Mouse (Mus musculus): ENCODE data around the gene Ep400.

Ep400 gene

DNA sequence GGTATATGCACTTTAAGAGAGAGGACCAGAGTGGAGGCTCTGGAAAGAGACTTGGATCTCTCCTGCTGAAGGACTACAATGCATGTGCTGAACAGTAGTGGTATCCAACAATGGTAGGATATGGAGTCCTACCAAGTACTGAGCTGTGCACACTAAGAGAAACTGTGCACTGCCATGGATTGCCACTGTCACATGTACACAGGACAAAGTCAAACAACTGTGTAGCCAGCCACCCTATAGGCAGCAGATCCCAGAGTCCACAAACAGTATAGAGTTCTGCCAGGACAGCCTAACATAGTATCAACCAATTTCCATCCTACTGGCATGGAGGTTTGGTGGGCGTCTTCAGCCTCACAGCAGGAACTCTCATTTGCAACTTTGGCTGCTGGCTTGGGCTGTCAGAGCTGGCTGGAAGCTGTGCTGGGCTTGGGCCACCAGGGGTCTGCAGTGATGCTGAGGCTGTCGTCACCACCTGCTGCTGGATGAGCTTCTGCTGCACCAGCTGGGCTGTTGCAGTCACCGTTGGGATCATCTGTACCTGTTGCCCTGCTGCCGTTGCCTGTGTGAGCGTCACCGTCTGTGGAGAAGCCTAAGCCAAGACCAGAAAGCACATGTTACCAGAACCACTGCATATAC is 104.9 kb downstream of the Ep400 start:
- DNase-seq (ENCODE audit: low spot score in 2 of 2), result no peak

DNA sequence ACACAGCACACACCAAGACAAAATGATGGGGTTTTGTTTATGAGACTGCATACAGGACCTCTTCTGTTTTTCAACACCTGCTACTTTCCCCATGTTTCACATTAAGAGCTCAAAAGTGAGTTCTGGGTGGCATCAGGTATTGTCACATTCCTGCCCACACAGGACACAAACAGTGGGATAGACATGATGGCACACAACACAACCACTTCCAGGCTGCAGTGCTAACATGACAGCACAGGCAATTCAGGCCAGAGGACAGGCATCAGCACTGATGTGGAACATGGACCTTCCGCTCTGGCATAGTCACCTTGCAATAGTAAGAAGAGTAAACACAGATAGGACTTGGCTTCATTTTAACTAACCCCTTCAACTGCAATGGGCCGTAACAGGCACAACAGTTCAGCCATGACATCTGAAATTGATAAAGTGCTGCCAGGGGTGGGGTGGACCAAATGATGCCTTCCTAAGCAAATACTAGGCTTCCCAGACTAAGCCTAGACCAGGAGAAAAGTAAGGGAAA is 105.7 kb downstream of the Ep400 start:
- no peak for DNase-seq (ENCODE audit: low spot score in 2 of 2)

DNA sequence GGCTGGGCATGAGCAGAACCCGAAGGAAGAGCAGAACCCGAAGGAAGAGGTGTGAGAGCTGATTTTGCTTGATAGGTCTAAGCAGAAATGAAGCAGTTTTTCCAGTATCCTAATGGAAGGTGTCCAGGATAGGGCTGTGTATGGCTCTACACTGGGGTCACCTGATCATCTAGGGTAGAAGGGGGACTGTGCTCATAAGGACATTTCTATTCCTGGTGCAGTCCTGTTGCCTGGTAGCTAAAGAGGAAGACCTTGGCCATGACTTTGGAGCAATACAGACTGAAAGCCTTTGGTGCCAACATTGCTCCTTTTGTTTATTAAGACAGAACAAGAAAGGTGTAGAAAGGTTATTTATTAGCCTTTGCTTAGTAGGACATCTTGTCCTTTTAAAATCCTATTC is 106.5 kb downstream of the Ep400 start:
- DNase-seq (ENCODE audit: low spot score in 2 of 2), result no peak

DNA sequence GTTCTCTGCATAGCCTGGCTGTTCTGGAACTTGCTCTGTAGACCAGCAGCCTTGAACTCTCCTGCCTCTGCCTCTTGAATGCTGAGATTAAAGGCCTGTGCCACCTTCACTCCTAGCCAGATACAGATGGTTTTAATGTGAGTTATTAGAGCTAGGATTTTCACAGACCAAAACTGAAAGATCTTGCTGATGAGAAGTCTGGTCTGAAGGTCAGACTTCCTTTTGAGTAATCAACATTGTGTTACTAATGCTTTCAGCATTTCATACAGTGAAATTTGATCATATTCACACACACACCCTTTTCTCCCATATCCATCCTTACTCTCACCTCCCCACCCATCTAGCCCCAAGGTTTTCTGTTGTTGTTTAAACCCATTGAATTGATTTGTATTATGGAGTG is 110.8 kb downstream of the Ep400 start:
- no peak for DNase-seq (ENCODE audit: low spot score in 2 of 2)

DNA sequence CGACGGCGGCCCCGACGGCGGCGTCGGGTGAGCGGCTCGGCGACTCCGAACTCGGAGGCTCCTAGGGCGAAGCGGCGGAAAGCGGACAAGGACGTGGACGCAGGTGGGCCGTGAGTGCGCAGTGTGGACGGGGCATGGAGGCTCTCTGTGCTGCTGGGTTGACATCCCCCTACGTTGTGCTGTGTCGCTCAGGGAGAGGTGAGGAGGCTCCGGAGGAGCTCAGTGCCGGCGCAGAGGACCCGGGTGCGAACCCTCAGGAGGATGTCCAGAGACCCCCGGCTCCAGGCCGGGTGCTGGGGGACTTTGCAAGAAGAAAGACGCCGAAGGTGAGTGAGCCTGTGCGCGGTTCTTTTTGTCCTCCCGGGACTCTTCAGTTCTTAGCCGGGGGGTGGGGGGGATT is 116.8 kb downstream of the Ep400 start:
- peak in 1 of 2 experiments; percentile 8 for DNase-seq (ENCODE audit: low spot score in 2 of 2)

DNA sequence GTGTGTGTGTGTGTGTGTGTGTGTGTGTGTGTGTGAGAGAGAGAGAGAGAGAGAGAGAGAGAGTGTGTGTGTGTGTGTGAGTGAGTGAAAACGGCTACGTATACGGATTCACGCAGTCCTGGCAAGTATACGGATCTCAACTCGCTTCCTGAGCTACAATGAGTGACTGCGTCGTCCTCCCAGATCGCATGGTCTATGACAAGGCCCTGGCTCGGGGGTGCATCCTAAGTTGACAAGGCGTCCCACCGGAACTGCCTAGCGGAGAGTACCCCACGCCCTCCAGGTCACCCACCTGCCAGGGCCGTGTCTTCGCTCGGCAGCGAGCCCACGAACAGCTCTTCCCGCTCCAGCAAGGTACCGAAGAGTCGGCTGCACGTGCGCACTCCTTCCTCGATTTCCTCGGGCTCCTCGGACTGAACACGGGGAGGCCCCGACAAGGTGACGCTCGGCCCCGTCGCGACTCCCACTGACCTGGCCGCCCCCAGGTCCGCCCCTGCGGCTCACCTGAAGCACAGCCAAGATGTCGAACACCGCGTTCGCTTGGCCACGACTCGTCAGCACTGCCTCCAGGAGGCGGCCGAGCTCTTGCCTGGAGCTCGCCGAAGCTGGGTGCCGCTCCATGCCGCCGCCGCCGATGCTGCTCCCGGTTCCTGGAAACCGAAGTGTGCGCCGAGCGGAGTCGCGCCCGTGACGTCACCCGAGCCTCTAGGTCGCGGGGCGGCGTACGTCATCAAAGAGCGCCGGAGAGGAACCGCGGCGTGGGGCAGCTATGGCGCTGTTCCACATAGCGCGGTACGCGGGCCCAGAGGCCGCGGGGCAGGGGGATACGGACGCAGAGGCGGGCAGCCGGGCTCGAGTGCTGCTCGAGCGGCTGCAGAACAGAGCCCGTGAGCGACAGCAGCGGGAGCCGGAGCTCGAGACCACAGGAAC is 117.5 kb downstream of the Ep400 start, which contains the start of the genes Noc4l and Ddx51:
TSS of gene Noc4l (minus strand) at position 699 of the 930 bp plus-strand sequence.
TSS of gene Ddx51 (plus strand) at position 733 of the 930 bp plus-strand sequence.
- DNase-seq (ENCODE audit: low spot score in 2 of 2), result peak; percentile 90 to 93

DNA sequence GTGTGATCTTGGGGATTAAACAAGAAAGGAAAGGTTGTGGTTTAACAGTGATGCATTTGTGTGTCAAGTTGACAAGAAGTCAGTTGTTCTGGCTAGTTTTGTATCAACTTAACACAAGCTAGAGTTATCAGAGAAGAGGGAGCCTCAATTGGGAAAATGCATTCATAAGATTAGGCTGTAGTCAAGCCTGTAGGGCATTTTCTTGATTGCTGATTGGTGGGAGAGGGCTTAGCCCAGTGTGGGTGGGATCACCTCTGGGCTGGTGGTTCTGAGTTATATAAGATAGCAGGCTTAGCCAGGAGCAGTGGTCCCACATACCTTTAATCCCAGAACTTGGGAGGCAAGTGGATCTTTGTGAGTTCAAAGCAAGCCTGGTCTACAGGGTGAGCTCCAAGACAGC is 124.1 kb downstream of the Ep400 start:
- DNase-seq (ENCODE audit: low spot score in 2 of 2), result no peak

DNA sequence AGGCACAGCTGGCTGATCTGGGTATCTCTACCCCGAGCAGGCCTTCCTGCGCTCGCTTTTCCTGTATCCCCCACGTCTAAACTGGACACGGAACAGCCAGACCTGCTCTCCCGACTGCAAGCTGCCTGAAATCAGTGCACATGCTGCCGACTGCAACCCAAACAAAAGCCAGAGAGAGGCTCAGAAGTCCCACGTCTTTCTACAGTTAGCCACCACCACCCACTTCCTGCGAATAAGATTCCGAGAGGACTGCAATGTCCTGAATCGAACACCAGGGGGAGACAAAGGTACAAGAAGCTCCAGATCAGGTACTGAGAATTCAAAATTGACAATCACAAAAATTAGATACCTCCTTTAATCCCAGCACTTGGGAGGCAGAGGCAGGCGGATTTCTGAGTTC is 131.1 kb downstream of the Ep400 start:
- peak; percentile 45 to 63 for DNase-seq (ENCODE audit: low spot score in 2 of 2)

DNA sequence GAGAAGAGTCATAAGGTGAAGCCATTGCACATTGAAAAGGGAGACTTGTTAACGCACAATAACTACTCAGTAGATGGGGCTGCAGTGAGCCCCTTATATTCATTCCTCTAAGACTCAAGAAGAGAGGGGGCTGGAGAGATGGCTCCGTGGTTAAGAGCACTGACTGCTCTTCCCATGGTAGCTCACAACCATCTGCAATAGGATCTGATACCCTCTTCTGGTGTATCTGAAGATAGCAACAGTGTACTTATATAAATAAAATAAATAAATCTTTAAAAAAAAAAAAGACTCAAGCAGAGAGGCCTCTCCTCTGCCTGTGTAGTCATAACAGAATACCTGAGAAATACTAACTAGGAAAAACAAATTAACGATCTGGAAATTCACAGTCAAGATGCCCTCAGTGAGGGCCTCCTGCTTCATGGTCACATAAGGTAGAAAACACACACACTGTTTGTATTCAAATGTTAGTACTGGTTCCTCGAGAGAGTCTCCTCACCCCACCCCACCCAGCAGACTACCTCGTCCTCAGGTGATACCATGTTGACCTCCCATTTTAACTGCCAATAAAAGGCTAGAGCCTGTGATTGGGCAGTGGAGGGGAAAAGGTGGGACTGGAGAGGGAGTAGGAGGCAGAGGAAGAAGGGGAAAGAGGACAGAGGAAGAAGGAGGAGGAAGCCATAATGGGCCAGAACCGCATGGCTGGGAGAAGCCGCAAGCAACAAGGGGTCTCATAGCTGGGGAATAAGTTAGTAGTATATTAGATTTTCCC is 132.0 kb downstream of the Ep400 start:
- DNase-seq (ENCODE audit: low spot score in 2 of 2), result no peak

DNA sequence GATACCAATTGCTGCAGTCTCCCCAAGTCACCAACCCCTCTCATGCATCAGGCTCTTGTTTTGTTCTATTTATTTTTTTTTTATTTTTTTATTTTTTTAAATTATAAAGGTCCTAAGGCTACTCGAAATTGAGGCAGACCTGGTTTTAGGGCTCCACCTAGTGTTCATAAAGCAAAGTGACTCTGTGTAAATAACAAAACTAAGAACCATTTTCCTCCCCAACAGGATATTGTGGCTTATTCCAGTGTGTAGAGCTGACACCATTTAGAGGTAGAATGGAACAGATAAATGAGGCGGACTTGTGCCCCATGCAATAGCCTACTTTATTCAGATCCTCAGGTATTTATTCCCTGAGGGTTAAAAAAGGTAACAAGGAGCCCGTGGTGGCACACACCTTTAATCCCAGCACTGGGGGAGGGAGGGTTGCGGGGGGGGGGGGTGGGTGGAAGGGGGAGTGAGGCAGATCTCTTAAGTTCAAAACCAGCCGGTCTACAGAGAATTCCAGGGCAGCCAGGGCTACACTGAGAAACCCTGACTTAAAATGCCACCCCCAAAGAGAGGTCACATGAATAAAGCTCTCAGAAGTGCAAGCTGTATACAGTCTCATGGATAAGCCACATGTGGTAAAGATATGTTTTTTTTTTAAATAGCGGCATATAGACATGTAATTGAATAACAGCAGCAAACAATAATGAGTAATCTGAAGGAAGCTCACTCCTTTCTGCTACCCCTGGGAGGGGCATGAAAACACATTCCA is 134.4 kb downstream of the Ep400 start:
- no peak for DNase-seq (ENCODE audit: low spot score in 2 of 2)

DNA sequence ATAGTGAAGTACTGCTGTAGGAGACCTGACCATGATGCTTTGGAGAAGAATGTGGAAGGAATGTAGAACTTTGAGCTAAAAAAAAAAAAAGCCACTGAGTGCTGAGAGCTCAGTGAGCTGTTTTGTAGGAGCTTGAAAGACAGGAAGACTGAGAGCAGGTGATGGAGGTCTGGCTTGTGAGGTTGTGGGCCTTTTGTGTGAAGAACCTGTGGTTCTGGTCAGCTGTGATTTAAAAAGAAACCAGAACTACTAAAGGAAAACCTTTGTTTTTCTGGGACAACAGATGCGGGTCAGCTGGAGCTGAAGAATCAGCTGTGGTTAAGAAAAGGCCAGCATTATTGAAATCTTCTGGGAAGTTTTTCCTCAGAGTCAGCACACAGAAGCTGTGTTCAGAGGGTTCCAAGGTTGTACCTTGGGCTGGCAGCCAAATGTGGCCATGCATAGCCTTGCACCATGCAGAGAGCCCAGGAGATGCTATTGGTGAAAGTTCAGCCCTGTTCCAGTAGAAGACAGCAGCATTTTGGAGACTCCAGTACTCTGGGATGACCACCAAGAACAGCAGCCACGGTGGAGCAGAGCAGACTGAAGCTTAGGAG is 140.9 kb downstream of the Ep400 start:
- DNase-seq (ENCODE audit: low spot score in 2 of 2), result peak in 1 of 2 experiments; percentile 29

DNA sequence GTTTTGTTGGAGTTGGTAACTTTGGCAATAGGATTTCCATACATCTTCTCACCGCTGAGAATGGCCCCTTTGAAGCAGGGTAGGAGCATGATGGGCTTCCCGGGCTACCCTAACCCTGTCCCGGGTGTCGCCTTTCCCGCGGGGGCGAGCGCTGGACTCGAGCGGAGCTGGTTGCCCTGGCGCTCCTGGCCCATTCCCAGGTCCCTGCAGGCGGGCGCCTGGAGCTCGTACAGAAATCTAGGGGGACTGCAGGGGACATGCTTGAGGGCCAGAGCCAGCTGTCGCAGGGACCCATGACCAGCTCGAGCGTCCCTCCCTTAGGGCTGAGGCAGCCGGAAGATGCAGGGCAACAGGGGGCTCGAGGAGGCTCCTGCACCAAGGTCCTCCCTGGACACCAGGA is 142.4 kb downstream of the Ep400 start:
- DNase-seq (ENCODE audit: low spot score in 2 of 2), result no peak

DNA sequence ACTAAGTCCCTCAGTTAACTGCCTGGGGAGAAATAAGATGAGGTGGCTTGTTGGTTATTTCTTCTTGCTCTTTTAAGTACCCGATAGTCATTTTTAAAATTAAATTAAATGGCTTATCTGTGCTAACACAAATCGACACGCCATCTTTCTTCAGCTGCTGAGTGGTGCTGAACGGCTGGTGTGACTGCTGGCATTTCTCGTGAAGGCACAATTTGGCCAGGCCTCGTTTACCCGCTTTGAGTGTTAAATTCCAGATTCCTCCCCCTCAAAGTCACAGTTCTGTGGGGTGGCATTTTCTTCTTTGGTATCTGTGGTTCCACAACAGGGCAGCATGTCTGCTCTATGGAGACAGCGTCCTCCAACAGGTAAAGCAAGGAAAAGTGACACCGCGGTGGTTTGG is 143.2 kb downstream of the Ep400 start:
- no peak for DNase-seq (ENCODE audit: low spot score in 2 of 2)

DNA sequence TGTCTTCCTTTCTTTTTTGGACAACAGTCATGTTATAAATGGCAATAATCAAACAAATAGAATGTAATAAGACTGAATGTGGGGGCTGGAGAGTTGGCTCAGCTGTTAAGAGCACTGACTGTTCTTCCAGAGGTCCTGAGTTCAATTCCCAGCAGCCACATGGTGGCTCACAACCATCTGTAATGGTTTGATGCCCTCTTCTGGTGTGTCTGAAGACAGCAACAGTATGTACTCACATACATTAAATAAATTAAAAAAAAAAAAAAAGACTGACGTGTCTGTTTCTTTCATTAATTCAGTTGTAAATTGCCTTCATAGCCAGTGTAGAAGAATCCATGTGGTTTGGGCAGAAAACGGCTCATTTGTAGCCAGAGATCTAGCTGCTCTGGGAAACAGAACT is 146.2 kb downstream of the Ep400 start:
- no peak for DNase-seq (ENCODE audit: low spot score in 2 of 2)

DNA sequence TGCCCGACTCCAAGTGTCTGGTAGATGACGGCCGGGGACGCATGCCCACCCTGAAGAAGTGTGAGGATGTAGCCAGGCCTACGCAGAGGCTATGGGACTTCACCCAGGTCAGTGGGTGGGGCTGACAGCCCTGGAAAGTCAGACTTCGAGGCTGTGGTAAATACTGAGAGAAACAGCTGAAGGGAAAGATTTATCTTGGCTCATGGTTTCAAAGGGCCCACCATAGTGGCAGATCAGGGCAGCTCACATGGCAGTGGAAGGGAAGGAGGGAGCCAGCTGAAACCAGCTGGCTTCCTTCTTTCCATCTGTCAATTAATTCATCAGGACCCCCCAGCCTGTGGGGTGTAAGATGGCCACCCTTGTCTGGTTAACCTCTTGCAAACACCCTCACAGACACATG is 151.3 kb downstream of the Ep400 start:
- no peak for DNase-seq (ENCODE audit: low spot score in 2 of 2)

All from urinary bladder, postnatal 36 days (tissue).